Mouse (Mus musculus): ENCODE data around the gene Copg1. TPM values are rescaled to one million over a fixed set of nuclear protein-coding genes. Genes with fewer than 3 reads are reported as not detected.

The Copg1 gene
- polyA plus RNA-seq, 1 experiment from 2014 or later: 200 TPM

- no peaks in the 10 kb centered on the region for H3K4me1 ChIP-seq (replicated peaks)
- no peaks in the 10 kb centered on the region for H3K27me3 ChIP-seq
- H3K36me3 ChIP-seq: no peaks in the 10 kb centered on the region
- H3K9me3 ChIP-seq: no peaks in the 10 kb centered on the region
- H3K4me2 ChIP-seq: no peak overlapping the region
- no peak overlapping the region for H3K9ac ChIP-seq
- no peak for ATAC-seq (ENCODE audit: low FRiP score, low read depth)
- no peak overlapping the region for H3K4me3 ChIP-seq
- WGBS: 71% methylated on average over 3 of the region's 3 CpGs
- no peak overlapping the region for H3K27ac ChIP-seq (replicated peaks)
Observed at GRCm38 (mm10) chr6:87879628-87880027, 8.0 kb upstream of the Copg1 start.

GRCm38 (mm10) chr6:87882221-87882620, 5.4 kb upstream of the Copg1 start:
- Histone ChIP-seq H3K27me3 (no peaks in the 10 kb centered on the region), H3K4me1 (replicated peaks) (0 out of 2 replicates have a peak, but pooled peaks cover under 1% of the 10 kb centered on the region)

GRCm38 (mm10) chr6:87882816-87883215, 4.8 kb upstream of the Copg1 start:
- no peak overlapping the region for H3K27ac ChIP-seq (replicated peaks)
- 39% methylated on average over 4 of the region's 4 CpGs for WGBS

More at GRCm38 (mm10) chr6:87882221-87882620, 5.4 kb upstream of the Copg1 start:
- Histone ChIP-seq H3K36me3 (no peaks in the 10 kb centered on the region), H3K9ac (no peak overlapping the region), H3K4me2 (no peak overlapping the region), H3K27ac (replicated peaks) (no peak overlapping the region), H3K4me3 (no peak overlapping the region), H3K9me3 (no peaks in the 10 kb centered on the region)
- no peak for ATAC-seq (ENCODE audit: low FRiP score, low read depth)
- 77% methylated on average over 3 of the region's 3 CpGs for WGBS

GRCm38 (mm10) chr6:87886721-87887120, 893 bp upstream of the Copg1 start:
- no peak overlapping the region for H3K4me2 ChIP-seq
- H3K27ac ChIP-seq (replicated peaks): no peak overlapping the region
- H3K9me3 ChIP-seq: no peaks in the 10 kb centered on the region
- H3K4me3 ChIP-seq: no peak overlapping the region
- H3K27me3 ChIP-seq: no peaks in the 10 kb centered on the region
- no peak overlapping the region for H3K9ac ChIP-seq
- peaks cover 22% of the 10 kb centered on the region for H3K36me3 ChIP-seq
- H3K4me1 ChIP-seq (replicated peaks): peaks cover 12% of the 10 kb centered on the region
- no peak for ATAC-seq (ENCODE audit: low FRiP score, low read depth)
- WGBS: 93% methylated on average over 1 of the region's 1 CpGs

More at GRCm38 (mm10) chr6:87882816-87883215, 4.8 kb upstream of the Copg1 start:
- 0 out of 2 replicates have a peak, but pooled peaks cover 3% of the 10 kb centered on the region for H3K4me1 ChIP-seq (replicated peaks)
- no peak for ATAC-seq (ENCODE audit: low FRiP score, low read depth)
- no peak overlapping the region for H3K4me3 ChIP-seq
- H3K27me3 ChIP-seq: no peaks in the 10 kb centered on the region
- no peaks in the 10 kb centered on the region for H3K9me3 ChIP-seq
- H3K9ac ChIP-seq: no peak overlapping the region
- no peaks in the 10 kb centered on the region for H3K36me3 ChIP-seq
- no peak overlapping the region for H3K4me2 ChIP-seq

- Histone ChIP-seq H3K4me3 (no peak overlapping the region), H3K27ac (replicated peaks) (no peak overlapping the region), H3K9me3 (no peaks in the 10 kb centered on the region), H3K4me1 (replicated peaks) (peaks cover 2% of the 10 kb centered on the region), H3K36me3 (peaks cover 87% of the 10 kb centered on the region), H3K4me2 (no peak overlapping the region), H3K27me3 (no peaks in the 10 kb centered on the region), H3K9ac (no peak overlapping the region)
- no peak for ATAC-seq (ENCODE audit: low FRiP score, low read depth)
- WGBS: 74% methylated on average over 7 of the region's 7 CpGs
Observed at GRCm38 (mm10) chr6:87893931-87894330, 6.3 kb downstream of the Copg1 start.

- 97% methylated on average over 10 of the region's 10 CpGs for WGBS
- no peak for ATAC-seq (ENCODE audit: low FRiP score, low read depth)
- no peak overlapping the region for H3K9ac ChIP-seq
- no peaks in the 10 kb centered on the region for H3K9me3 ChIP-seq
- no peaks in the 10 kb centered on the region for H3K27me3 ChIP-seq
- H3K27ac ChIP-seq (replicated peaks): no peak overlapping the region
- no peaks in the 10 kb centered on the region for H3K4me1 ChIP-seq (replicated peaks)
- H3K4me3 ChIP-seq: no peak overlapping the region
- H3K4me2 ChIP-seq: no peak overlapping the region
- H3K36me3 ChIP-seq: peaks cover 87% of the 10 kb centered on the region
Observed at GRCm38 (mm10) chr6:87898028-87898427, 10.4 kb downstream of the Copg1 start.

- 66% methylated on average over 5 of the region's 5 CpGs for WGBS
- H3K27ac ChIP-seq (replicated peaks): no peak overlapping the region
- no peak overlapping the region for H3K9ac ChIP-seq
- no peaks in the 10 kb centered on the region for H3K9me3 ChIP-seq
- peaks cover 93% of the 10 kb centered on the region for H3K36me3 ChIP-seq
- no peaks in the 10 kb centered on the region for H3K4me1 ChIP-seq (replicated peaks)
- no peak overlapping the region for H3K4me3 ChIP-seq
- no peak for ATAC-seq (ENCODE audit: low FRiP score, low read depth)
- H3K4me2 ChIP-seq: no peak overlapping the region
- H3K27me3 ChIP-seq: no peaks in the 10 kb centered on the region
Observed at GRCm38 (mm10) chr6:87906632-87907031, 19.0 kb downstream of the Copg1 start.

- Histone ChIP-seq H3K27ac (replicated peaks) (no peak overlapping the region), H3K4me1 (replicated peaks) (no peaks in the 10 kb centered on the region), H3K4me3 (no peak overlapping the region), H3K4me2 (no peak overlapping the region), H3K9ac (no peak overlapping the region), H3K36me3 (peaks cover 84% of the 10 kb centered on the region), H3K9me3 (no peaks in the 10 kb centered on the region), H3K27me3 (no peaks in the 10 kb centered on the region)
- no peak for ATAC-seq (ENCODE audit: low FRiP score, low read depth)
- 87% methylated on average over 6 of the region's 6 CpGs for WGBS
Observed at GRCm38 (mm10) chr6:87909181-87909580, 21.6 kb downstream of the Copg1 start.

GRCm38 (mm10) chr6:87911559-87911958, 23.9 kb downstream of the Copg1 start:
- no peak for ATAC-seq (ENCODE audit: low FRiP score, low read depth)
- Histone ChIP-seq H3K4me3 (no peak overlapping the region), H3K27ac (replicated peaks) (no peak overlapping the region), H3K4me2 (no peak overlapping the region), H3K9me3 (no peaks in the 10 kb centered on the region), H3K4me1 (replicated peaks) (peaks cover 20% of the 10 kb centered on the region), H3K36me3 (peaks cover 62% of the 10 kb centered on the region), H3K27me3 (no peaks in the 10 kb centered on the region), H3K9ac (no peak overlapping the region)
- WGBS: 90% methylated on average over 6 of the region's 6 CpGs

- peak; percentile 95 for ATAC-seq (ENCODE audit: low FRiP score, low read depth)
- peak within 1 kb of the TSS; percentile 93 for H3K4me2 ChIP-seq
- H3K4me1 ChIP-seq (replicated peaks): peaks cover 21% of the 10 kb centered on the region
- H3K27me3 ChIP-seq: no peaks in the 10 kb centered on the region
- H3K9me3 ChIP-seq: no peaks in the 10 kb centered on the region
- peak within 1 kb of the TSS; percentile 84 for H3K27ac ChIP-seq (replicated peaks)
- peak within 1 kb of the TSS; percentile 89 for H3K9ac ChIP-seq
- H3K4me3 ChIP-seq: peak within 1 kb of the TSS; percentile 92
- H3K36me3 ChIP-seq: peaks cover 57% of the 10 kb centered on the region
- WGBS: under 1% methylated on average over 58 of the region's 62 CpGs
Observed at GRCm38 (mm10) chr6:87913661-87914325, 26.2 kb downstream of the Copg1 start, which contains the start of gene Hmces. Hmces (plus strand) TSS chr6:87913935.

GRCm38 (mm10) chr6:87914326-87915102, 26.9 kb downstream of the Copg1 start:
- Histone ChIP-seq H3K27ac (replicated peaks) (peak overlapping the region; percentile 84), H3K36me3 (peaks cover 58% of the 10 kb centered on the region), H3K4me2 (peak overlapping the region; percentile 93), H3K27me3 (no peaks in the 10 kb centered on the region), H3K4me3 (peak overlapping the region; percentile 92), H3K9me3 (no peaks in the 10 kb centered on the region), H3K9ac (peak overlapping the region; percentile 89), H3K4me1 (replicated peaks) (peaks cover 21% of the 10 kb centered on the region)
- peak; percentile 69 for ATAC-seq (ENCODE audit: low FRiP score, low read depth)
- 4% methylated on average over 35 of the region's 35 CpGs for WGBS

- Histone ChIP-seq H3K4me1 (replicated peaks) (peaks cover 21% of the 10 kb centered on the region), H3K36me3 (peaks cover 55% of the 10 kb centered on the region), H3K4me3 (no peak overlapping the region), H3K27me3 (no peaks in the 10 kb centered on the region), H3K4me2 (no peak overlapping the region), H3K27ac (replicated peaks) (no peak overlapping the region), H3K9me3 (no peaks in the 10 kb centered on the region), H3K9ac (no peak overlapping the region)
- no peak for ATAC-seq (ENCODE audit: low FRiP score, low read depth)
- 88% methylated on average over 5 of the region's 5 CpGs for WGBS
Observed at GRCm38 (mm10) chr6:87915939-87916338, 28.3 kb downstream of the Copg1 start.

Measured in hindbrain, embryonic 15.5 days (tissue).